In genomic region chr11:53890906-53891504, GRCm38 (mm10) we compare ENCODE assay signal across 7 mouse cellular contexts. TPM values are rescaled to one million over a fixed set of nuclear protein-coding genes. Genes with fewer than 3 reads are reported as not detected.
DNase-seq lines count a peak whose midpoint lies in the region; ATAC-seq and TF ChIP-seq lines count a peak whose summit lies in the region.

No protein-coding gene starts in this region.

- H3K4me3 ChIP-seq in kidney, postnatal 0 days (replicated peaks; ENCODE audit: low read depth, low read length) = peak overlapping the region; percentile 49
- H3K4me3 ChIP-seq in forebrain, embryonic 14.5 days (ENCODE audit: low read depth, low read length) = peak overlapping the region; percentile 53
- peak overlapping the region; percentile 64 for H3K4me3 ChIP-seq in limb, embryonic 15.5 days
- H3K4me3 ChIP-seq in olfactory bulb, adult 2 months (ENCODE audit: insufficient read depth, low read depth, low read length) = peak overlapping the region; percentile 62

- H3K9me3 ChIP-seq in kidney, postnatal 0 days (replicated peaks; ENCODE audit: low read length) = no peaks in the 10 kb centered on the region
- H3K9me3 ChIP-seq in forebrain, embryonic 14.5 days (replicated peaks; ENCODE audit: control insufficient read depth, low read length) = no peaks in the 10 kb centered on the region
- no peaks in the 10 kb centered on the region for H3K9me3 ChIP-seq in limb, embryonic 15.5 days

- DNase-seq in kidney, postnatal 0 days (ENCODE audit: low spot score) = no peak
- no peak for DNase-seq in kidney, adult 9 months
- DNase-seq in c-Kit-positive CD71-positive TER-119-positive erythroid progenitor cells, embryonic 14.5 days (ENCODE audit: low spot score) = peak; percentile 6
- DNase-seq in forebrain, embryonic 14.5 days (ENCODE audit: low spot score) = peak; percentile 1
- DNase-seq in cerebellum, adult 9-10 months = no peak

- no peaks in the 10 kb centered on the region for H3K27me3 ChIP-seq in kidney, postnatal 0 days (ENCODE audit: insufficient read depth, low read length)
- H3K27me3 ChIP-seq in forebrain, embryonic 14.5 days (replicated peaks; ENCODE audit: control insufficient read depth, insufficient read depth, low read length) = no peaks in the 10 kb centered on the region
- no peaks in the 10 kb centered on the region for H3K27me3 ChIP-seq in limb, embryonic 15.5 days

- peak overlapping the region; percentile 72 for H3K9ac ChIP-seq in kidney, postnatal 0 days (ENCODE audit: low read depth, low read length)
- peak overlapping the region; percentile 66 for H3K9ac ChIP-seq in forebrain, embryonic 14.5 days (ENCODE audit: low read length)
- peak overlapping the region; percentile 64 for H3K9ac ChIP-seq in limb, embryonic 15.5 days

- TF ChIP-seq CTCF in kidney, postnatal 0 days (IDR thresholded peaks at IDR 0.05; ENCODE audit: low read depth) = no peak
- TF ChIP-seq CTCF in olfactory bulb, adult 2 months (IDR thresholded peaks at IDR 0.05; ENCODE audit: insufficient read depth, low read depth, low read length) = no peak

- TF ChIP-seq POLR2A in olfactory bulb, adult 2 months (IDR thresholded peaks at IDR 0.05; ENCODE audit: insufficient read depth, low read depth, low read length) = no peak

- H3K27ac ChIP-seq in kidney, postnatal 0 days = peak overlapping the region; percentile 65
- no peak overlapping the region for H3K27ac ChIP-seq in forebrain, embryonic 14.5 days (ENCODE audit: low read depth, low read length)
- peak overlapping the region; percentile 76 for H3K27ac ChIP-seq in limb, embryonic 15.5 days
- no peak overlapping the region for H3K27ac ChIP-seq in olfactory bulb, adult 2 months (ENCODE audit: insufficient read depth, low read depth, low read length)

- no peaks in the 10 kb centered on the region; the same call in 1 of the 2 replicates for H3K36me3 ChIP-seq in kidney, postnatal 0 days (ENCODE audit: insufficient read depth, low read length)
- H3K36me3 ChIP-seq in forebrain, embryonic 14.5 days (ENCODE audit: control insufficient read depth, insufficient read depth, low read length) = no peaks in the 10 kb centered on the region
- no peaks in the 10 kb centered on the region for H3K36me3 ChIP-seq in limb, embryonic 15.5 days

- 2% methylated on average over 33 of the region's 33 CpGs for WGBS in kidney, postnatal 0 days
- 3% methylated on average over 33 of the region's 33 CpGs for WGBS in forebrain, embryonic 14.5 days
- 2% methylated on average over 33 of the region's 33 CpGs for WGBS in limb, embryonic 15.5 days
- WGBS in olfactory bulb, adult 2 months = 2% methylated on average over 33 of the region's 33 CpGs

- H3K4me2 ChIP-seq in kidney, postnatal 0 days (ENCODE audit: low read length) = peak overlapping the region; percentile 73
- peak overlapping the region; percentile 65 for H3K4me2 ChIP-seq in forebrain, embryonic 14.5 days (ENCODE audit: low read length)
- peak overlapping the region; percentile 92 for H3K4me2 ChIP-seq in limb, embryonic 15.5 days

- ATAC-seq in kidney, postnatal 0 days (replicated peaks; ENCODE audit: low FRiP score, low read depth) = peak; percentile 0; the same call in 1 of the 2 replicates
- no peak; the same call in 1 of the 2 replicates for ATAC-seq in forebrain, embryonic 14.5 days
- ATAC-seq in limb, embryonic 15.5 days (ENCODE audit: insufficient number of reproducible peaks, low FRiP score, low TSS enrichment, low read depth) = no peak

- peaks cover 8% of the 10 kb centered on the region for H3K4me1 ChIP-seq in kidney, postnatal 0 days (replicated peaks; ENCODE audit: insufficient read depth, low read length)
- peaks cover 8% of the 10 kb centered on the region; the same call in 1 of the 2 replicates for H3K4me1 ChIP-seq in forebrain, embryonic 14.5 days (ENCODE audit: control insufficient read depth, insufficient read depth, low read length)
- peaks cover 20% of the 10 kb centered on the region for H3K4me1 ChIP-seq in limb, embryonic 15.5 days
- H3K4me1 ChIP-seq in olfactory bulb, adult 2 months (ENCODE audit: control insufficient read depth, insufficient read depth, low read length) = peaks cover 5% of the 10 kb centered on the region

RNA-seq across cellular contexts. Expression of gene Slc22a5, which starts 0.5 kb away (rescaled TPM):
- 32.0 and 36.4 TPM in 2 replicates for polyA plus RNA-seq in kidney, postnatal 0 days (2015; fragmentation: Nextera tagmentation; extraction: Ambion mirVana)
- polyA plus RNA-seq in forebrain, embryonic 14.5 days (2014; fragmentation: Nextera tagmentation; extraction: Ambion mirVana) = 11.1 TPM in 2 replicates
- polyA plus RNA-seq in limb, embryonic 15.5 days (2015; fragmentation: Nextera tagmentation; extraction: Ambion mirVana) = 7.6 and 8.2 TPM in 2 replicates
- not detected in 2 replicates for polyA plus RNA-seq in olfactory bulb, adult 2 months (2012; ENCODE audit: insufficient read depth, insufficient read length, low replicate concordance, missing spikeins)

RNA-seq across cellular contexts. Expression of gene Gm12216, which starts 31.9 kb away (rescaled TPM):
- 2.0 and 2.3 TPM in 2 replicates for polyA plus RNA-seq in kidney, postnatal 0 days (2015; fragmentation: Nextera tagmentation; extraction: Ambion mirVana)
- not detected in 2 replicates for polyA plus RNA-seq in forebrain, embryonic 14.5 days (2014; fragmentation: Nextera tagmentation; extraction: Ambion mirVana)
- polyA plus RNA-seq in limb, embryonic 15.5 days (2015; fragmentation: Nextera tagmentation; extraction: Ambion mirVana) = 0.37 TPM in 2 replicates
- not detected in 2 replicates for polyA plus RNA-seq in olfactory bulb, adult 2 months (2012; ENCODE audit: insufficient read depth, insufficient read length, low replicate concordance, missing spikeins)

Comparison
In these comparisons a context has a peak if more than half of its experiments do, and no peak if none do; other contexts are left out.
1. DNase-seq: peak in c-Kit-positive CD71-positive TER-119-positive erythroid progenitor cells, embryonic 14.5 days (single experiment) and forebrain, embryonic 14.5 days (single experiment); none in kidney, postnatal 0 days (single experiment), kidney, adult 9 months (single experiment) and cerebellum, adult 9-10 months (single experiment).
2. H3K27ac ChIP-seq: peak in kidney, postnatal 0 days (single experiment) and limb, embryonic 15.5 days (single experiment); none in forebrain, embryonic 14.5 days (single experiment) and olfactory bulb, adult 2 months (single experiment).
3. Peak in every context shown above with its lines, with median percentiles within 50 percentile points of each other: H3K4me2 ChIP-seq, H3K4me3 ChIP-seq and H3K9ac ChIP-seq.